Mouse (Mus musculus) cerebellum, adult 8-10 months (tissue): ENCODE measurements around the gene Moap1.

Source experiments
- DNase-seq: peaks from one replicate; pipeline ENCODE4 v3.0.0; 2022

Moap1 gene

DNA sequence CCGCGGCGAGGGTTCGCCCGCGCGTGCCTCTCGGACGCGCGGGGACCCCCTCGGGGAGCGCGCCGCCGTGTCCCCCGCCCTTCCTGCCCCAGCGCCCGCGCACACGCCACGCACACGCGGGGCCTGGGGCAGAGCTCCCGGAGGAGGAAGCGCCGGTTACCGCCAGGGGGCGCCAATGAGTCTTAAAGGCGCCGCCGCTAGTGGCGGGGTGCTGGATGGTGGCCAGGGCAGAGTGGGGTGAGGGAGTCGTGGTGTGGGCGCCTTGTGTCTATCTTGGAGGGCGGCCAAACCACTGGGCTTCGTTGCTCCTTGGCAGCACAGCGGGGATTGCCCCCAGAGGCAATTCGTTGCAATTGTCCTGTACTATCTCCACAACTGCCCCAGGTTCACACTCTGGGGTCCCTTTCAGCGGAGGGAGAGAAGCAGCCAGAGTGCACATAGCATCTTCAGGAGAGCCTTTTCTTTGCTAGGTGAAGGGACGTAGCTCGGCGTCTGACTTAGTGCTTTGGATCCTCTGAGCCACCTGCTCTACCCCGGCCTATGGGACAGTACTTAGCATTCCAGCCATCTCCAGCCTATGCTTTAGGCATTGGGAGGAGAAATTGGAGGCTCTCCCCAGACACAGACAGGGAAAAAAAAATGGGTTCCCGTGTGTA lies 38.1 kb downstream of the Moap1 start:
- peak; percentile 96 for DNase-seq

DNA sequence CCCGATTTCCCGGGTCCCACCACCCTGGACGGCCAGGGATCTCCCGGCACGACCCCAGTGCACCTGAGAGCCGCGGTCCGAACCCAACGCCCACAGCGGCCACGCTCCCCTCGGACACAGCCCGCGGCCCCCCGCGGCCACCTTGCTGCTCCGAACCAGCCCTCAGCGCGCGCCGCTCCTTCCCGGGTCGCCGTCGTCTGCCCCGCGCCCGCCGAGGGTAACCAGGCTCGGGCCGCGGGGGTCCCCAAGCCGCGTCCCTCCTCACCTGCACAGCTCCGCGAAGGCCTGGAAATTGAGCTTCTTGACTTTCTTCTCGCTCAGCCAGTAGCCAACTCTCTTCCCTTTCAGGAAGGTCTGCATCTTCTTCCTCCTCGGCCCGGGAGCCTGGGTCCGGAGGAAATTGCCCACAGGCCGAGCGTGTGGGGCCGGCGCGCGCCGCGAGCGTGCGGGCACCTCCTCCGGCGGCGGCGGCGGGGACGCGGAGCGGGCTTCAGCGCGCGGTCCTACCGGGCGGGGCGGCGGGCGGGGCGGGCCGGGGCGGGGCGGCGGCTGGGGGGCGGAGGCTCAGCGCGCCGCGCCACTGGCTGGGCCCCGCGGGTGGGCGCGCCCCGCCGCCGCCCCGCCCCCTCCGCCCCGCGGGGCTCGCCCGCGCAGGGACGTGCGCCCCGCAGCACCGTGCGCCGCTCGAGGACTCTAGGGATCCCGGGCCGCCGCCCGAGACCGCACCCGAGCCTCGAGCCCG lies 38.8 kb downstream of the Moap1 start, which contains the start of gene Itpk1:
Itpk1 (minus strand) TSS at position 474 of the 742 bp plus-strand sequence.
- DNase-seq, result peak; percentile 66

DNA sequence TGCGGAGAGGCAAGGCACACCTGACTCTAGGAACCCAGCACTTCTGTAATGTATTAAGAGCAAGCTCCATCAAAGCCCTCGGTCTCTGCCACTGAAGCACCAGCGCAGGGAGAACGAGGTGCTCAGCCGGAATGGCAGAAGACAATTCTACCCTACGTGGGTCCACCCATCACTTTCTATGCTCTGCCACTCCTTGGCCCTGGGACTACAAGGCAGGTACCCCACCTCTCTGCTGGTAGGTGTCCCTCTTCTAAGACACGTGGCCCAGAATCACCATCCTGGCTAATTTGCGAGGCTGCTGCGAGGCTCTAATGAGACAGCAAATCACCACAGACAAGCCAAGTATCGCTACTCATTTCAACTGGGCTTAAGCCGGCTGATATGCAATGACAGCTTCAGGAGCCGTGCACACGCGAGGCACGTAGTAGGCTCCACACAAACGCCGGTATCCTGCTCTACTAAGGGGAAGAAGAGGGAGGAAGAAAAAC lies 39.5 kb downstream of the Moap1 start:
- no peak for DNase-seq

DNA sequence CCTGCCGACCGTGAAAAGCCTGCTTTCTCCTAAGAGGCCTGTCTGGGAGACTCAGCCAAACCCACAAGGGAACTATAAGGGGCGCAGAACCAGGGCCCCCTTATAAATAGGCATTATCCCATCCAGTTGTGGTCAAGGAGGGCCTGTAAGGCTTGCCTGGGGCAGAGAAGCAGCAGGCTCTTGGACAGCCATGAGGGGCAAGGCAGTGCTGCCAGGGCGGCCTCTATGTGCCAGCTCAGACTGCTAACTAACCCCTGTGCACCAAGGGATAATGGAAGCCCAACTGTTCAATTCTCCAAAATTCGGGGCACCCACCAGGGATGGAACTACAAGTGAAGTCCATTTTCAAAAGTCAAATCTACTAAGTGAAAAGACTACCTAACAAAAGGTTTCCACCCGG lies 40.0 kb downstream of the Moap1 start:
- DNase-seq, result no peak

DNA sequence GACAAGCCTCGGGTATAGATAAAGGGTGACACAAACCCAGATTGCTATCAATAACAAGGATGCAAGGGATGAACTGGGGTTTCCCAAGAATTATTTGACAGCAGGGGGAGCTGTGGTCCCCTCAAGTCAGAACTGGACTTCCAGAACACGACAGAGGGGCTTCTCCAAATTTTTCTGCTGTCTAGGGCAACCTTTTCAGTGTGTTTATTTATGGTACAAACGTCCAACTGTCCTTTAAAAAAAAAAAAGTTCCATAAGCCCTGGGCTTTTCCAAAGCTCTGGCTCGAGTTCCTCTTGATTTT lies 40.4 kb downstream of the Moap1 start:
- DNase-seq, result no peak

DNA sequence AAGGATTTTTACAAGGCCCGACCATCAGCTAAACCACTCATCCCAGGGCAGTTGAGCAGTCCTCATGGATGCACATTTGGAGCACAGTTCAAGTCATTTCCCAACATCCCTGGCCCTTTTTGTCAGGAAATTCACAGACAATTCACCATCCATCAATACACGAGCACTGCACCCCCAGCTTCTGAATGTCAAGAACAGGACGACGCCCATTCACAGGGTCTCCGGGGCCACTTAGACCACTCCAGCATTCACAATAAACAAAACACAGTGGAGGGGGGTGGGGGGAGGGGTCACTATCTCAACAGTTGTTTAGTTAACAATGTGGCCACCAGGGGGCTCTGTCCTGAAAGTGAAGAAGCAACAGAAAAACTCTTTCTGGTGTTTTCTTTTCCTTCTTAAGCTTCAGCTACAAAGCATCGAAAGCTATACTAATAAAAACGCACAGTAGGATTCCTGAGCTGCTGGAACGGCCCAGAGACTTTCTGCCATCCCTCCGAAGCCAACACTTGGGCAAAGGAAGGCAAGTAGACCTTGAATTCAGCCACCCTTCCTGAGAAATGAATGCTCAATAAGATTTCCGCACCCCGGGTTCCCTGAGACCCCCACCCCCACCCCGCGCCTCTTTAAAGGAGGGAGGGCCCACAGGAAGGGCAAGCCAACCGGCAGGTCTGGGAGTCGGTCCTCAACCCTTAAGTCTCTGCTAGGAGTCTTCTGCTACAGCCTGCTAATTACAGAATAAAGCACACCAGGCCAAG lies 40.9 kb downstream of the Moap1 start:
- peak; percentile 85 for DNase-seq

DNA sequence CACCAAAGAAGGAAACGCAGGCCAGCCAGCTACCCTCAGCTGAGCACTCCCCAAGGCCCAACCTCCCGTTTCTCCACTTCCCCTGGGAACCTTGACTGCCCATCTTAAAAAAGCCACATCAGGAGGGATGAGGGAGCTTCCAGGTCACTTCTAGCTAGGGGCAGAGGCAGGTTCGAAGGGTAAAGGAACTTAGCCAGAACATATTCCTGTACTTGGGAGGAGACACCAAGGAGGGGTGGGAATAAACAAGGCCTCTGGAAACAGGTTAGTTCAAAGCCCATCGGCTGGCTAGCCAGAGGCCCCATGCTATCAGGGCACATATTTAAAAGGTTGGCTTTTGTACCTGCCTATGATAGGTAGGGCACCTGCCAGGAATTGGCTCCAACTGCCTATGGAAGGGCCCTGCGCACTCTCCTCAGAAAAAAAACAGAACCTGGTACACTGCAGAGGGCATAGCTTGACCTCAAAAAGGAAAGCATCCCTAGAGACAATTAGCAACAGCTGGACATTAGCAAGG lies 41.7 kb downstream of the Moap1 start:
- DNase-seq, result no peak

DNA sequence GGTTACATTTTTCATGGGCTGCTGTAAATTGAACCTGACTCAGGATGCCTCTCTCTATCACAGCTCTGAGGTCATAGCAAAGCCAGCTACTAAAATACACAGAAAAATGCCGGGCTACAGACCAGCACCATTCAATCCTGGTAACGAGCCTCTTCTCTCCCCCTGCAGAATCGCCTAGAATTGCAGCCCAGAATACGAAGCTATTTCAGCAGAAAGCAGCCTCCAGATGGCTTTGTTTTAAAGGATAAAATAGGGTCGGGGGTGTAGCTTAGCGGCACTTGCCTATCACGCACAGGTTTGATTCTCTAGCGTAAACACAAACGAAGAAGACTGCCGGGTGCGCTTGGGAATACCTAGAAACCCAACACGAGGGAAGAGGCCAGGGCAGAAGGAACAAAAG lies 43.0 kb downstream of the Moap1 start:
- DNase-seq, result no peak

DNA sequence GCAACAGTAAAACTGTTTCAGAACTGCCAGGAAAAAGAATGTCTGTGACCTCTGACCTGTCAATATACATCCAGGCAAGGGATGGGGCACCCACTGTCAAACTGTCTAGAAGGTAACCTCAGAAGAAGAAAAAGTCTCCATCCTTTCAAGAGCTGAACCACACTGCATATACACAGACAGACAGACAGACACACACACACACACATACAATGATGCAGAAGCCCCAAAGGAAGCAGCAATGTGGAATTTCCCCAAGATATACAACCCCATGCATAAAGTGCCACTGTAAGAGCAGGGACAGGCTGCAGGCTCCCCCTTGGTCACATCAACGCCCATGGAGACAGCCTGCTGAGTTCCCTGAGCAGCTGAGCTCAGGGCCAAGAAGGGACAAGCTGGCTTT lies 44.3 kb downstream of the Moap1 start:
- DNase-seq, result no peak

DNA sequence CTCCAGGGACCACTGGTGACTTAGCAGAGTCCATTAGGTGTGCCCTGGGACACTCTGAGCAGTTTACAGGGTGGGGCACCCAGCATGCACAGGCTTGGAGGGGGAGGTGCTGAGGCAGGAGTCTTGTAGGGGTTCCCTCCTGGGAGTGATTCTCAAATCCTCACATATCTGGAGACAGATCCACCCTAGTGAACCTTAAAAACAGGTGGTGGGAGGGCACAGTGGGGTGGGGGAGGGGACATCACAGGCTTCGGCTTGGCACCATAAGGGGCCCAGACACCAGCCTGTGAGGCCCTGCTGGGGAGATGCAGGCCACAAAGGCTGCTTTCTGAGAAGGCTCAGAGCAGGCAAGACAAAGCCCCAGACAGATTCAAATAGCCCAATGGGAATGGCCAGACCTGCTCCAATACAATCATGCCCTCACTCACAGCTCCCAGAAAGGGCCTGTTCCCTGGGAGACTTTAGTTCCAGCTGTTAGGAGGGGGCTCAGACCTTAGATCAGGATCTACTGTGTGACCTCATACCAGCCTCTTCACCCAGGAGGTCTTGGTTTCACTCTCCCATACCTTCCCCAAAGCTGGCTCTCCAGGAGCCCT lies 45.3 kb downstream of the Moap1 start:
- no peak for DNase-seq

DNA sequence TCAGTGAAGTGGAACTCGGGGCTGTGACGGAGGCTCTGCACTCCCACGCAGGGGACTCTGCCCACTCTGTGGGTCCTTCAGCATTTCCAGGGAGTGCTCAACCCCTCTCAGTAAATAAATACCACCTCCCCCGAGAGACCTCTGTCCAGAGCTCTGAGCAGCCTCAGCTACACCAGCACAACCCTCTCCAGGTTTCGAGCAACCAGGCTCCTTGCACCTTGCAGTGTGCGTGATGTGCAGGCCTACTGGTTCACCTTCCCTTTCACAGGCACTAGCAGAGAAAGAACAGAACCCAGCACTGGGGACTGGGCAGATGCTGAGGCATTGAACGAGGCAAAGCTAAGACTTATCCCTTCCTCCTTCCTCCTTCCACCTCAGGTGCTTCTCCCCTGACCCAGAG lies 46.1 kb downstream of the Moap1 start:
- no peak for DNase-seq

DNA sequence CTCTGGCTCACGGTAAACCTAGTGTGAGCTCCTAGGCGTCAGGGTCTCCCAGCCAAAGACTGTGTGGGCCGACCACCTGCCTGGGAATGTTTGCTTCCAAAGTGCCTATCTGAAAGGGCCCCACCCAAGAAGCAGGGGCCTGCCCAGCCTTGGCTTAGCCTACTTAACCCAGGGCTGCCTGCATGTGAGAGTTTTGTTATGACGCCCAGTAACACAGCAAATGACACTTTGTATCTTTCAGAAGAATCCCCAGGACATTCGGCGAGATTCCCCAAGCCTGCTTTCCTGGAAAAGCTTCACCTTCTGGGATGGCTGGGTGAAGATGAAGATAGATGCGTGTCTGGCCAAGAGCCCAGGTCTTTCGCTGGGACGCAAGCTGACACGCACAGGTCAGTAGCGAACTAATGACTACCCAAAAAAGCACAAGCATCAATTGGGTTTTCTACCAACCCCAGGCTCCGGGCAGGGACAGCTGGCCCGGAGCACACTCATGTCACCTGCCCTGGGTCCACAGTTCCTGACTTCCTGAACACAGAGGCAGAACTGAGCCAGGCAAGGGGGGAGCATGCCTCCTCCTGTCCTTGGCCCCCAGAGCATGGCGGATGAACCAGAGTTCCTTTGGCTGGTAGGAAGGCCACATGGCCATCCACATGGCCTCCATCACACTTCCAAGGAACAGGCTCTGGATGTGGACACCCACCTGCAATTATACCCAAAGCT lies 46.7 kb downstream of the Moap1 start:
- DNase-seq, result no peak

DNA sequence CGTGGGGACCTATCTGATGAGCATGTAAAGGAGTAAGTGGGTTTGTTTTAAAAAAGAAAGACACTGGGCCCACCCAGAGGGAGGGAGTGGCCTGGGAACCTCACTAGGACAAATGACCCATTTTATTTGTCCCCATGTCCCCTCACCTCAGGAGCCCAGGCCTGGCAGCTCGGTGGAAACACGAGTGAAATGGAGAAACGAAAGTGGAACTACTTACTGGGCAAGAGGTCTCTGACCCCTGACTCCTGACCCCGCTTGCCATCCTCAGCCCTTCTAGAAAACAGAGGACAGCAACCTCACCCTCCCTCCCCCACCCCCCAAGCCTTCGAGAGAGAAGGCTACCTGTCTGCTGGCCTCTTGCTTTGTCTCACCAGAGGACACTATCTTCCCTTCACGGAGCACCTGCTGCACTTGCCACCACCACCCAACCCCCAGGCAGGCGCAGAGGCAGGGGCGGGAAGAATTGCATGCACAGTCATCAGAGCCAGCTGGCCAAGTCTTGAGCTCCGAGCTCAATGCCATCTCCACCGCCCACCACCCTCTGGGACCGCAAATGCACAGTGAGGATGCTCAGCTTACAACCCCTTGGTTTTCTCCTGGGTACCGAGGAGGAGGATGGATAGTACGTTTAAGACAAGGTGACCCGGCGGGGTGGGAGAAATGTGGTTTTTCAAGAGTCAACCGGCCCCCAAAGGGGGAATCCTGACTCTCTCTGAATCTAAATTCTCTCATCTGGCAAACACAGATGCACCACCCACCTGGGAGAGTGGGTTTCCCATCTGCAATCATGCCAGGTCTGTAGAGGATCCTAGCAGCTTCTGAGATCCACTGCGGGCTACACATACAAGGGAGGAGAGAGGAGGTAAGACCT lies 47.9 kb downstream of the Moap1 start:
- DNase-seq, result no peak
